Mouse (Mus musculus): ENCODE data around the gene Gm45837.

The Gm45837 gene

GRCm38 (mm10) chr7:101464927-101465326 lies 54.2 kb downstream of the Gm45837 start:
- in situ Hi-C loops (cut with MseI, MboI): no loop called here

- in situ Hi-C loops (cut with MseI, MboI): no loop called here
Observed at GRCm38 (mm10) chr7:101465392-101465791, 54.7 kb downstream of the Gm45837 start.

GRCm38 (mm10) chr7:101465850-101466580 lies 55.3 kb downstream of the Gm45837 start:
- in situ Hi-C loops (cut with MseI, MboI): no loop called here

- in situ Hi-C loops (cut with MseI, MboI): no loop called here
Observed at GRCm38 (mm10) chr7:101466581-101467081, 55.9 kb downstream of the Gm45837 start.

- in situ Hi-C loops (cut with MseI, MboI): no loop called here
Observed at GRCm38 (mm10) chr7:101471423-101471822, 60.7 kb downstream of the Gm45837 start.

GRCm38 (mm10) chr7:101471968-101472480 lies 61.3 kb downstream of the Gm45837 start:
- in situ Hi-C loops (cut with MseI, MboI): no loop called here

- in situ Hi-C loops (cut with MseI, MboI): no loop called here
Observed at GRCm38 (mm10) chr7:101472598-101473558, 62.2 kb downstream of the Gm45837 start.

- in situ Hi-C loops (cut with MseI, MboI): no loop called here
Observed at GRCm38 (mm10) chr7:101474399-101474811, 63.7 kb downstream of the Gm45837 start.

GRCm38 (mm10) chr7:101476028-101476427 lies 65.3 kb downstream of the Gm45837 start:
- in situ Hi-C loops (cut with MseI, MboI): no loop called here

GRCm38 (mm10) chr7:101476493-101476892 lies 65.8 kb downstream of the Gm45837 start:
- in situ Hi-C loops (cut with MseI, MboI): no loop called here

- in situ Hi-C loops (cut with MseI, MboI): no loop called here
Observed at GRCm38 (mm10) chr7:101477200-101477599, 66.5 kb downstream of the Gm45837 start.

- in situ Hi-C loops (cut with MseI, MboI): no loop called here
Observed at GRCm38 (mm10) chr7:101478099-101478498, 67.4 kb downstream of the Gm45837 start.

GRCm38 (mm10) chr7:101479841-101480240 lies 69.2 kb downstream of the Gm45837 start:
- in situ Hi-C loops (cut with MseI, MboI): no loop called here

GRCm38 (mm10) chr7:101480671-101481070 lies 70.0 kb downstream of the Gm45837 start:
- in situ Hi-C loops (cut with MseI, MboI): no loop called here

- in situ Hi-C loops (cut with MseI, MboI): no loop called here
Observed at GRCm38 (mm10) chr7:101481872-101482498, 71.3 kb downstream of the Gm45837 start.

- in situ Hi-C loops (cut with MseI, MboI): no loop called here
Observed at GRCm38 (mm10) chr7:101482499-101483081, 71.9 kb downstream of the Gm45837 start.

- in situ Hi-C loops (cut with MseI, MboI): no loop called here
Observed at GRCm38 (mm10) chr7:101483498-101484115, 72.9 kb downstream of the Gm45837 start.

- in situ Hi-C loops (cut with MseI, MboI): no loop called here
Observed at GRCm38 (mm10) chr7:101487102-101487501, 76.4 kb downstream of the Gm45837 start.

- in situ Hi-C loops (cut with MseI, MboI): no loop called here
Observed at GRCm38 (mm10) chr7:101490952-101491351, 80.3 kb downstream of the Gm45837 start.

- in situ Hi-C loops (cut with MseI, MboI): no loop called here
Observed at GRCm38 (mm10) chr7:101498385-101498784, 87.7 kb downstream of the Gm45837 start.

- in situ Hi-C loops (cut with MseI, MboI): no loop called here
Observed at GRCm38 (mm10) chr7:101499251-101499650, 88.6 kb downstream of the Gm45837 start.
